Mouse (Mus musculus) Muller cell, postnatal 12 days (primary cell): ENCODE results near the gene Klk13.

Source experiments
- DNase-seq: peaks from one replicate; pipeline ENCODE4 v3.0.0-alpha.2; 2015; ENCODE audit errors: inconsistent ontology term

Gene Klk13

DNA sequence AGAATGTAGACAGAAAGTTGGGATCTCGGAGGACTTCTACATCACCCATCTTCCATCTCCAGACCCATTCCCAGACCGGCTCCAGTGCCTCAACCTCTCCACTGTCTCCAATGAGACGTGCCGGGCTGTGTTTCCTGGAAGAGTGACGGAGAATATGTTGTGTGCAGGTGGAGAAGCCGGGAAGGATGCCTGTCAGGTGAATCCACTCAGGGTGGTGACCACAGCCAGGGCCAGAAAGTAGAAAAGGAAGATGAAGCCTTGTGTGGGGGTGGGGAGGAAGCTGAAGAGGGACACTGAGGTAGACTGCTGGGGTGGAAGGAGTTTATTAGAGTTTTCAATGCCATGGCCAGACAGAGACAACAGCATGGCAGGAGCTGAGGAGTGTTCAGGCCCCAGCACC lies 59.5 kb downstream of the Klk13 start:
- DNase-seq = no peak

DNA sequence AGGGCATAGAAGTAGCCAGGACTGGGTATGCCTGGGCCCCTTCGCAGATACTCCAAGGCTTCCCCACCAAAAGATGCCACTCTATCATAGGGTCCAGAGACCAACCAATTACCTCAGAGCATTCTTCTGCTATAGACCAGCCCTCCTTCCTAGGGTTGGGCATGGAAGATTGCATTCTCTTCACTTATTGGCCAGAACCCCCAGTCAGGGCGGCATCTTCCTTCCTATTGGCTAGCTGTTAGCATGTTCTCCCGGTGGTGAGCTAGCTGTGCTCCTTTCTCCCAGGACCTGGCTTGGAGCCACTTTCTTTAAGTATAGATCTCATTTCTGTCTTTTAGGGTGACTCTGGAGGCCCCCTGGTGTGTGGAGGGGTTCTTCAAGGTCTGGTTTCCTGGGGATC lies 60.5 kb downstream of the Klk13 start:
- no peak for DNase-seq

DNA sequence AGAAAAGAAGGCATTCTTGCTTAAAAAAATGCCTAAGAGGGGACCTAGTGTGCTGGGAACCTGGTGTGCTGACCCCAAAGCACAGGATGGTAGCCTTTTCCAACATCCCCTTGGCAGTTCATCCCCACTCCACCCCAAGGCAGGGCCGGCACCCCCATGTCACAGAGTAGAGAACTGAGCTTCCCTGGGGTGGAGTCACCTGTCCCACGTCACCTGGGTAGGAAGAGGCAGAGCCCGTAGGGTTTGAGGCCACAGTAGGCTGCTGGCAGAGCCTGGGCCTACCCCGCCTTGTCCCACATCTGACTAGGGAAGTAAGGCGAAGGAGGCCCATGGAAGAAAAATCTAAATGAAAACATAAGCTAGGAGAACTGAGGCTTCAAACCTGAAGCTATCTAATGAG lies 62.0 kb downstream of the Klk13 start, which contains the start of gene Klk11:
Gene Klk11 (plus strand): TSS at position 241 of the 400 bp plus-strand sequence.
- no peak for DNase-seq

DNA sequence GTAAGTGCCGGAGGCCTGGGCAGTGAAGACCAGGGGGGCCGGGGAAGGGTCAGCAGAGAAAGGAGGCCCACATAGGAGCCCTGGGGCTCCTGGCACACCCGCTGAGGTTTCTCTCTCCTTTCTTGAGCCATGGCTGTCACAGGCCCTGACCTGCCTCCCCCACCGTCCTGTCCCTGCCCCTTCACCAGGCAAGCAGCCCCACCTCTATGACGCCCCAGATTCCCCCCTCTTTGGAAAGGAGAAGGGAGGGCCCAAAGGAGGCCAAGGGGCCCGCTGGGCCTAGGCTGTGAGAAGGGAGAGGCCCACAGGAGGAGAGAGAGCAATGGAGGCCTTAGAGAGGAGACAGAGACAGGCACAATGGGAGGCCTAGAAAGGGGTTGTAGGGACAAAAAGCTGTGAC lies 62.4 kb downstream of the Klk13 start:
- DNase-seq = no peak

DNA sequence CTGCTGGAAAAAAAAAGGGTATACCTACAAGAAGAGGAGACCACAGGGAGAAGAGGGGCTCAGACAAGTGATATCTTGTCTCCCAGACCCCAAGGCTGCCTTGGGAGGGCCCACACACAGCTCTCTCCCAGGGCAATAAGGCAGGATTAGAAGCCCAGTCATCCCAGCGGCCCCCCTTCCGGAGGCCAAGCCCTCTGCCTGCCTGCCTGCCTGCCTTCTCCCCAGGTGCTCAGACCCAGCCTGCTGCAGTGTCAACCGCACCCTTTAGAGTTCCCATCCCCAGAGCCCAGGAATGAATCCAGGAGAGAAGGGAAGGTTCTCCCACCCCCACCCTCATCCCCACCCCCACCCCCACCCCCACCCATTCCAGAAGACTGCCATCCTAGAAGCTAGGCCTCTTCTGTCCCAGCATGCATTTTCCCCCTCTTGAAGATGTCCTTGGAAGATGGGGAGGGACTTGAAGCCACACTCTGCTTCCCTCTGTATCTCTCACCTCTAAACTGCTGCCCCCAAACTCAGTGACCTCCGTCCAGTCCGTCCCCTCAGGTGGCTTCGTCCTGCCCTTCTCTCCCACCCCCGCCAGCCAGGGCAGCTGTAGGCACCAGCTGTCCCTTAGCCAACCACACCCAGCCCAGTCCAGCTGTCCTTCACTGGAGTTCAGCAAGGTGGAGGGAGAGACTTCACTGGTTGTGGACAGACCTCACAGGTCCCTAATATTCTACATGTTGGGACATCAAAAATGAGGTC lies 63.1 kb downstream of the Klk13 start:
- DNase-seq = no peak

DNA sequence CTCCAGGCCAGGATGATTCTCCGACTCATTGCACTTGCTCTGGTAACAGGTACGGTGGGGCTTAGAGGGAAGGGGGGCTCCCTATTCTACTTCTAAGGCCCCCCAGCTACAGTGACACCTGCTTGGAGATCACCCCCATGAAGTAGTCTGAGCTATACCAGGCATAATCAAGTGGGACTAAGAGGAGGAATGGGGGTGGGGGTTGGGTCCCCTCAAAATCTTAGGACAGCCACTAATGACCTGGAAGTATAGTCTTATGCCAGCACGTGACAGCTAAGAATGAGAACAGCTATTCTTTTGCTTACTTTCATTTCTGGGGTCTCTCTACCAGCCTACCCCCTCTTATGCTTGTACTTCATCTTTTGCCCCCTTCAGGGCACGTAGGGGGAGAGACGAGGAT lies 64.1 kb downstream of the Klk13 start:
- DNase-seq = no peak
